Mouse (Mus musculus): Measurements from ENCODE around the gene Cdh11. TPM values are rescaled to one million over a fixed set of nuclear protein-coding genes. Genes with fewer than 3 reads are reported as not detected.

Cdh11 gene
- 6.5 TPM for polyA plus RNA-seq (2014; fragmentation: Illumina TruSeq; extraction: RNeasy Lipid Tissue Mini Kit (QIAGEN cat#74804); ENCODE audit: low read depth, low replicate concordance)

DNA sequence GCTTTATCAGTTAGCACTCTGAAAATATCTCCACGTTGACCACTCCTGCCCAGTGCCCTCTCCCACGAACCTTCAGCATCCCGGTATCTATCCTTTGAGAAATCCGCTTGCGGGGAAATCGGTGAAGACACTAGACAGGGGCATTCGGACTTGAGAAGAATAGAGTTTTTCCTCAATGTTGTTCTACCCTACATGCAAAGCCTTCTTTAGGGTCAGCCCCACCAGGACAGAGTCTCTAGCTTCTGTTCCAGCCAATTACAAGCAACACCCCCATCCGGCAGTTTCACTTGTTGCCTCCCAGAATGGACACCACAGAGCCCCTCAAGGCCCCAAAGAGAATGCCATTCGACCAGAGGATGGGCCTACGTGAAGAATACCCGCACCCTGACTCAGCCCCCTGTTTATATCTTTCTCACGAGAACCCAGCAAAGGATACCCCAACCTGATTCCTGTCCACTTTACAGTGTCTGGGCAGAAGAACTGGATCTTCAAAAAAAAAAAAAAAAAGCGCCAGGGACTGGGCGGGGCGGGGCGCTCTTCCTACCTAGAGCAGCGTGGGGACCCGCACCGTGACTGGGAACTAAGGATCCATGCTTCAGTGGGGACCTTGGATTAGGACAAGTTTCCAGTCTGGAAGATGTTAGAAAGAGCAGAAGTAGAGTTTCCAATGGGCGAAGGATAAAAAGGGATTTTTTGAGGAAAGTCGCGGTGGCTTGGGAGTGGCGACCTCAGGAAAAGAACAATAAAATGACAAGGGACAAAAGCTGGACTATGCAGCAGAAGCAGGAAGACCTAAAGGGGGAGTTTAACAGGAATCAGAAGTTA, at the start of gene Cdh11:
TSS of gene Cdh11 (minus strand) at position 51 of the 825 bp plus-strand sequence.

